Mouse (Mus musculus) spleen, adult 2 months (tissue): ENCODE measurements around the gene Comt.

Source experiments
- CTCF ChIP-seq: fragments of 200-500 bp; IDR thresholded peaks from 2 replicates; pipeline ENCODE4 v1.5.1; 2011; ENCODE audit warnings: mild to moderate bottlenecking, inconsistent platforms; ENCODE audit not compliant: insufficient read depth, insufficient read length, insufficient replicate concordance; ENCODE audit errors: extremely low read depth
- POLR2A ChIP-seq: fragments of 200-500 bp; IDR thresholded peaks from 2 replicates; pipeline ENCODE4 v1.6.1; 2011; ENCODE audit warnings: low read depth, low read length, inconsistent platforms

GRCm38 (mm10) chr16:18405876-18406275 lies 20.8 kb downstream of the Comt start:
- TF ChIP-seq CTCF (no peak), POLR2A (no peak)
